Mouse (Mus musculus): ENCODE measurements at regions not wholly inside any gene's neighbourhood (a gene's known extent, or its start where the extent isn't known, plus 50 kb on each side); places are given as distances from the start of the nearest gene placed in this dataset.

DNA sequence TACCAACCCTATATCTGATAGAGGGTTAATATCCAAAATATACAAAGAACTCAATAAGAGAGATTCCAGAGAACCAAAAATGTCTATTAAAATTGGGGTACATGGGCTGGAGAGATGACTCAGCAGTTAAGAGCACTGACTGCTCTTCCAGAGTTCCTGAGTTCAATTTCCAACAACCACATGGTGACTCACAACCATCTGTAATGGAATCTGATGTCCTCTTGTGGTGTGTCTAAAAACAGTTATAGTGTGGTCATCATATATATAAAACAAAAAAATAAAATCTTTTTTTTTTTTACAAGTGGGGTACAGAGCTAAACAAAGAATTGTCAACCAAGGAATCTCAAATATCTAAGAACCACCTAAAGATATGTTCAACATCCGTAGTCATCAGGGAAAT is 102.5 kb upstream of the Col5a2 start:
- no peak overlapping the region for H3K9ac ChIP-seq (ENCODE audit: low read depth, poor library complexity, severe bottlenecking)
- no peaks in the 10 kb centered on the region for H3K27me3 ChIP-seq (ENCODE audit: control insufficient read depth, insufficient read depth, low read length, poor library complexity, severe bottlenecking)
- no peaks in the 10 kb centered on the region for H3K4me1 ChIP-seq (ENCODE audit: control insufficient read depth, insufficient read depth, low read length)
- no peak overlapping the region for H3K27ac ChIP-seq (ENCODE audit: insufficient read depth, low read length)
- no peaks in the 10 kb centered on the region for H3K9me3 ChIP-seq (replicated peaks; ENCODE audit: control insufficient read depth, insufficient read depth, low read length, poor library complexity, severe bottlenecking)
- no peak for TF ChIP-seq POLR2A (IDR thresholded peaks at IDR 0.05; ENCODE audit: insufficient read depth, low read length)
- no peak for TF ChIP-seq CTCF (IDR thresholded peaks at IDR 0.05; ENCODE audit: low read depth, low read length)
- no peak for TF ChIP-seq EP300 (IDR thresholded peaks at IDR 0.05; ENCODE audit: insufficient read depth, low read depth, low read length)
- H3K4me3 ChIP-seq (ENCODE audit: low read depth, low read length) = no peak overlapping the region
- no peaks in the 10 kb centered on the region for H3K36me3 ChIP-seq (ENCODE audit: control insufficient read depth, insufficient read depth, low read length, poor library complexity, severe bottlenecking)

DNA sequence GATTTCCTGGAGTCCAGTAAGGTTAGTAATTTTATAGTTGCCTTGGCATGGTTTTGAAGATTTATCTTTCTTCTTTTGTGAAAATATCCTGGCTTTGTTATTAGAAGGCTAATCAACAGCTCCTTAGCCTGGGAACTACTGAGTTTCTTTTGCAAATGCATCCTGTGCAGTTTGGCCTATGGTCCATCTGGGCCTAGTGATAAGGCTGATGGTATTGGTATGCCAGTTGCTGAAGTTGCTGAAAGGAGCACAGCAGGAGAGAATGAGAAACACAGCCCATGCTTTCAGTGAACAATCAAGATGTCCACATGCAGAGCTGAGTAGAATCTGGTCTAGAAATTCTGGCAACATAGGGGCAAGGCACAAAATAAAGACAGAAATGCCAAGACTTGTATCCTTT is 105.2 kb upstream of the Col5a2 start:
- H3K27me3 ChIP-seq (ENCODE audit: control insufficient read depth, insufficient read depth, low read length, poor library complexity, severe bottlenecking) = no peaks in the 10 kb centered on the region
- no peak overlapping the region for H3K4me3 ChIP-seq (ENCODE audit: low read depth, low read length)
- H3K36me3 ChIP-seq (ENCODE audit: control insufficient read depth, insufficient read depth, low read length, poor library complexity, severe bottlenecking) = no peaks in the 10 kb centered on the region
- H3K4me1 ChIP-seq (ENCODE audit: control insufficient read depth, insufficient read depth, low read length) = no peaks in the 10 kb centered on the region
- no peak overlapping the region for H3K9ac ChIP-seq (ENCODE audit: low read depth, poor library complexity, severe bottlenecking)
- H3K9me3 ChIP-seq (replicated peaks; ENCODE audit: control insufficient read depth, insufficient read depth, low read length, poor library complexity, severe bottlenecking) = no peaks in the 10 kb centered on the region
- TF ChIP-seq POLR2A (IDR thresholded peaks at IDR 0.05; ENCODE audit: insufficient read depth, low read length) (no peak), EP300 (IDR thresholded peaks at IDR 0.05; ENCODE audit: insufficient read depth, low read depth, low read length) (no peak), CTCF (IDR thresholded peaks at IDR 0.05; ENCODE audit: low read depth, low read length) (no peak)
- H3K27ac ChIP-seq (ENCODE audit: insufficient read depth, low read length) = no peak overlapping the region

DNA sequence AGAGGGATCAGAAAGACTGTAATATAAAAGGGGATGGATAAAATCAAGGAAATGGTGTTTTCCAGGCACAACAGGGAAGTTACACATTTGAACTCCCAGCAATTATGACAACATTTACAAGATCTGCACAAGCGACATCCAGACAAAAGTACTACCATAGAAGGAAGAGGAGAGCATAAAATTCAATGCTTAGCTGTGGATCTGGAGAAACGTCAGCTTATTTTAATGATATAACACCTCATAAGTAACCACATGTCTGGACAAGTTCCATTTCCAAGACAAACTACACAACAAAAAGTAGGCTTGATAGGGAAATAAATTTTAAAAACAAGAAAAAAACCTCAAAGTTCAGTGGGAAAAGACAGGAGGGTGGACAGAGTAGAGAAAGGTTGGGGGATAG is 115.9 kb upstream of the Col5a2 start:
- Histone ChIP-seq H3K27ac (ENCODE audit: insufficient read depth, low read length) (no peak overlapping the region), H3K36me3 (ENCODE audit: control insufficient read depth, insufficient read depth, low read length, poor library complexity, severe bottlenecking) (no peaks in the 10 kb centered on the region), H3K9ac (ENCODE audit: low read depth, poor library complexity, severe bottlenecking) (no peak overlapping the region), H3K4me1 (ENCODE audit: control insufficient read depth, insufficient read depth, low read length) (no peaks in the 10 kb centered on the region), H3K9me3 (replicated peaks; ENCODE audit: control insufficient read depth, insufficient read depth, low read length, poor library complexity, severe bottlenecking) (no peaks in the 10 kb centered on the region), H3K27me3 (ENCODE audit: control insufficient read depth, insufficient read depth, low read length, poor library complexity, severe bottlenecking) (no peaks in the 10 kb centered on the region), H3K4me3 (ENCODE audit: low read depth, low read length) (no peak overlapping the region)
- TF ChIP-seq POLR2A (IDR thresholded peaks at IDR 0.05; ENCODE audit: insufficient read depth, low read length) = no peak

DNA sequence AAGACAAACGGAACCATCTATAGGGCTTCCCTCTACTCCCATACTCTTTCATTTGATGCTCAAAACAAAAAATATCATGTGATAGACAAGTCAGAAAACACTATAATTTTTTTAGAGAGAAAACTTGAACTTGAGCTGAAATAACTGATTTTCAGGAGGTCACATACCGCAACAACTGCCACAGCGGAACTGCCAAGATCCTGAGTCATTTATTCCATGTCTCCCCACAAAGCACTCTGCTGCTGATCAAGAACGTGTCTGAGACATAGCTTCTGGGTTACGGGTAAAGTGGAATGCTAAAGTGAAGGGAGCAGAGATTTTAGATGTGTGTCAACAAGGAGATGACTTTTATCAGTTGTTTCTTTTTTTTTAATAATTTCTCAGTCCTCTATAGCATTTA is 122.8 kb upstream of the Col5a2 start:
- H3K27ac ChIP-seq (ENCODE audit: insufficient read depth, low read length) = no peak overlapping the region
- TF ChIP-seq CTCF (IDR thresholded peaks at IDR 0.05; ENCODE audit: low read depth, low read length) = no peak
- TF ChIP-seq EP300 (IDR thresholded peaks at IDR 0.05; ENCODE audit: insufficient read depth, low read depth, low read length) = no peak
- TF ChIP-seq POLR2A (IDR thresholded peaks at IDR 0.05; ENCODE audit: insufficient read depth, low read length) = no peak
- no peaks in the 10 kb centered on the region for H3K27me3 ChIP-seq (ENCODE audit: control insufficient read depth, insufficient read depth, low read length, poor library complexity, severe bottlenecking)
- no peak overlapping the region for H3K9ac ChIP-seq (ENCODE audit: low read depth, poor library complexity, severe bottlenecking)
- no peaks in the 10 kb centered on the region for H3K4me1 ChIP-seq (ENCODE audit: control insufficient read depth, insufficient read depth, low read length)
- no peaks in the 10 kb centered on the region for H3K9me3 ChIP-seq (replicated peaks; ENCODE audit: control insufficient read depth, insufficient read depth, low read length, poor library complexity, severe bottlenecking)
- H3K4me3 ChIP-seq (ENCODE audit: low read depth, low read length) = no peak overlapping the region
- H3K36me3 ChIP-seq (ENCODE audit: control insufficient read depth, insufficient read depth, low read length, poor library complexity, severe bottlenecking) = no peaks in the 10 kb centered on the region

DNA sequence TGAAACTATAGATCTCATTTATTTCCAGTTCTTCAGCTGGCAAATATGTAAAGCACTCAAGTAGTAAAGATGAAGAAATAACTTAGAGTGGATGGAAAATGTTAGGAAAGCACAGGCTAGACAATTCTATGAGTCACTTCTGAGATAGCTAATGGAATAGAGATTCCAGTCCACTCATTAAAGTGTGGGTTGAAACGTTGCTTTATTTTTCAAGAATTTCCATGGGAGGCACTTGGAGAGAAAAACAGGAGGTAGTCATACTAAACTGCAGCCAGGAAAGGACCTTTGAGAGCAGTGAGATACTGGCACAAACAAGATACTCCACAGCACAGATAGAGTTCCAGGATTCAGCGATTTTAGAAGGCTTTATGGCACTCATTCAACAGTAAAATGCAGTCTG is 123.7 kb upstream of the Col5a2 start:
- no peaks in the 10 kb centered on the region for H3K4me1 ChIP-seq (ENCODE audit: control insufficient read depth, insufficient read depth, low read length)
- no peaks in the 10 kb centered on the region for H3K27me3 ChIP-seq (ENCODE audit: control insufficient read depth, insufficient read depth, low read length, poor library complexity, severe bottlenecking)
- no peak overlapping the region for H3K9ac ChIP-seq (ENCODE audit: low read depth, poor library complexity, severe bottlenecking)
- no peaks in the 10 kb centered on the region for H3K36me3 ChIP-seq (ENCODE audit: control insufficient read depth, insufficient read depth, low read length, poor library complexity, severe bottlenecking)
- H3K4me3 ChIP-seq (ENCODE audit: low read depth, low read length) = no peak overlapping the region
- TF ChIP-seq CTCF (IDR thresholded peaks at IDR 0.05; ENCODE audit: low read depth, low read length) (no peak), POLR2A (IDR thresholded peaks at IDR 0.05; ENCODE audit: insufficient read depth, low read length) (no peak), EP300 (IDR thresholded peaks at IDR 0.05; ENCODE audit: insufficient read depth, low read depth, low read length) (no peak)
- H3K27ac ChIP-seq (ENCODE audit: insufficient read depth, low read length) = no peak overlapping the region
- H3K9me3 ChIP-seq (replicated peaks; ENCODE audit: control insufficient read depth, insufficient read depth, low read length, poor library complexity, severe bottlenecking) = no peaks in the 10 kb centered on the region

DNA sequence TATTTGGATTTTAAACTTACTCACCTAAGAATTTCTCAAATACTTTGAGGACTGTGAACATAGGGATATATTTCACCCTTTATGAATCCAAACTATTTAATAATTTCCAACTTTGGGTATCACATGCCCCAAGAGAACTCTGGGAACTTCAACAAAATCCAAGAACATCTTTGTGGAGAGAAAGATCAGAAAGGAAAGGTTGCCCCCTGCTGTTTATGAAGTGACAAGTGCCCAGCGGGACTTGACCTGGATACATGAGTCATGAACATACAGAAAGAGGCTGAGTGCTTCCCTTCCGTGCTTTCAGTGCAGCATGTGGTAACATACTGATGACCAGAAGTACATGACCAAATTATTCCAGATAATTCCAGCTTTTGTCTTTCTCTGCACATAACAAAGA is 124.8 kb upstream of the Col5a2 start:
- H3K9me3 ChIP-seq (replicated peaks; ENCODE audit: control insufficient read depth, insufficient read depth, low read length, poor library complexity, severe bottlenecking) = peaks cover 3% of the 10 kb centered on the region
- no peak overlapping the region for H3K4me3 ChIP-seq (ENCODE audit: low read depth, low read length)
- no peak overlapping the region for H3K9ac ChIP-seq (ENCODE audit: low read depth, poor library complexity, severe bottlenecking)
- no peaks in the 10 kb centered on the region for H3K4me1 ChIP-seq (ENCODE audit: control insufficient read depth, insufficient read depth, low read length)
- no peaks in the 10 kb centered on the region for H3K36me3 ChIP-seq (ENCODE audit: control insufficient read depth, insufficient read depth, low read length, poor library complexity, severe bottlenecking)
- no peaks in the 10 kb centered on the region for H3K27me3 ChIP-seq (ENCODE audit: control insufficient read depth, insufficient read depth, low read length, poor library complexity, severe bottlenecking)
- no peak for TF ChIP-seq POLR2A (IDR thresholded peaks at IDR 0.05; ENCODE audit: insufficient read depth, low read length)
- no peak for TF ChIP-seq EP300 (IDR thresholded peaks at IDR 0.05; ENCODE audit: insufficient read depth, low read depth, low read length)
- peak; percentile 3 for TF ChIP-seq CTCF (IDR thresholded peaks at IDR 0.05; ENCODE audit: low read depth, low read length)
- no peak overlapping the region for H3K27ac ChIP-seq (ENCODE audit: insufficient read depth, low read length)
